Mouse (Mus musculus) CH12.LX (cell line): ENCODE measurements at regions not wholly inside any gene's neighbourhood (a gene's known extent, or its start where the extent isn't known, plus 50 kb on each side); places are given as distances from the start of the nearest gene placed in this dataset.

Experiments used
- BHLHE40 ChIP-seq: IDR thresholded peaks from 2 replicates; pipeline ENCODE4 v1.6.1; 2011; ENCODE audit warnings: mild to moderate bottlenecking, low read depth, low read length, improper control_type of control experiment
- CTCF ChIP-seq, 2 experiments: IDR thresholded peaks in 1 of 2; conservative IDR thresholded peaks in 1 of 2; 2 replicates each; pipeline ENCODE4 v1.5.1; 2011 to 2012; ENCODE audit warnings: low read depth in 2 of 2, low read length in 2 of 2, improper control_type of control experiment in 1 of 2, inconsistent platforms in 1 of 2, mild to moderate bottlenecking in 1 of 2, moderate library complexity in 1 of 2
- GABPA ChIP-seq: IDR thresholded peaks from 2 replicates; pipeline ENCODE4 v1.6.1; 2012; ENCODE audit warnings: low read depth, low read length, improper control_type of control experiment, inconsistent platforms; ENCODE audit not compliant: insufficient replicate concordance
- HCFC1 ChIP-seq: IDR thresholded peaks from 2 replicates; pipeline ENCODE4 v1.6.1; 2012; ENCODE audit warnings: low read depth, mild to moderate bottlenecking, inconsistent platforms, low read length, improper control_type of control experiment
- MAFK ChIP-seq: IDR thresholded peaks from 2 replicates; pipeline ENCODE4 v1.6.1; 2011; ENCODE audit warnings: low read length, improper control_type of control experiment; ENCODE audit not compliant: insufficient replicate concordance
- MEF2A ChIP-seq: IDR thresholded peaks from 2 replicates; pipeline ENCODE4 v1.6.1; 2014; ENCODE audit warnings: low read depth, mild to moderate bottlenecking, inconsistent platforms, low read length, improper control_type of control experiment, borderline replicate concordance
- POLR2A ChIP-seq: IDR thresholded peaks from 2 replicates; pipeline ENCODE4 v1.6.1; 2011; ENCODE audit warnings: low read depth, mild to moderate bottlenecking, improper control_type of control experiment, low read length
- POLR2AphosphoS2 ChIP-seq: IDR thresholded peaks from 2 replicates; pipeline ENCODE4 v1.6.1; 2011; ENCODE audit warnings: low read depth, low read length, improper control_type of control experiment
- TBP ChIP-seq: conservative IDR thresholded peaks from 2 replicates; pipeline ENCODE4 v1.6.1; 2011; ENCODE audit warnings: low read depth, low read length, improper control_type of control experiment
- TCF12 ChIP-seq: IDR thresholded peaks from 2 replicates; pipeline ENCODE4 v1.6.1; 2014; ENCODE audit warnings: low read depth, mild to moderate bottlenecking, inconsistent platforms, low read length, improper control_type of control experiment
- UBTF ChIP-seq: IDR thresholded peaks from 2 replicates; pipeline ENCODE4 v1.6.1; 2012; ENCODE audit warnings: low read depth, mild to moderate bottlenecking, inconsistent platforms, low read length, improper control_type of control experiment, moderate library complexity
- USF1 ChIP-seq: IDR thresholded peaks from 2 replicates; pipeline ENCODE4 v1.6.1; 2014; ENCODE audit warnings: low read depth, mild to moderate bottlenecking, inconsistent platforms, low read length, improper control_type of control experiment
- ZKSCAN1 ChIP-seq: IDR thresholded peaks from 2 replicates; pipeline ENCODE4 v1.6.1; 2012; ENCODE audit warnings: low read depth, inconsistent platforms, low read length, improper control_type of control experiment, borderline replicate concordance

- TF ChIP-seq HCFC1 (no peak), MAFK (0 out of 2 replicates have a peak, but pooled peaks have one; percentile 20), CTCF (conservative IDR thresholded peaks at IDR 0.05 in 1 of 2, IDR thresholded peaks at IDR 0.05 in 1 of 2; ENCODE audit: low read depth in 2 of 2, low read length in 2 of 2) (0 out of 4 replicates have a peak, but pooled peaks of 1 of the 2 experiments have one; percentile 8), POLR2A (no peak), UBTF (no peak), USF1 (no peak), MEF2A (no peak), POLR2AphosphoS2 (no peak), TCF12 (no peak), TBP (no peak), ZKSCAN1 (no peak), GABPA (no peak), BHLHE40 (peak; percentile 40; the same call in 1 of the 2 replicates)
Observed at GRCm38 (mm10) chr3:136993473-136993872, 323.5 kb downstream of the Ppp3ca start.
